Mouse (Mus musculus) hindbrain, embryonic 15.5 days (tissue): ENCODE measurements at regions not wholly inside any gene's neighbourhood (a gene's known extent, or its start where the extent isn't known, plus 50 kb on each side); places are given as distances from the start of the nearest gene placed in this dataset.

Experiments
- ATAC-seq: fragments of 200-750 bp; cut with Nextera tagmentation; 2 replicates; pipeline ENCODE4 v1.8.0; 2017; ENCODE audit warnings: low read depth, moderate number of reproducible peaks, moderate TSS enrichment; ENCODE audit not compliant: low FRiP score
- H3K27ac ChIP-seq: fragments of 300-500 bp; sonication (generic); replicated peaks from 2 replicates; pipeline ENCODE4 v1.5.1; 2015; ENCODE audit warnings: mild to moderate bottlenecking, inconsistent platforms
- H3K27me3 ChIP-seq: fragments of 300-500 bp; sonication (generic); 2 replicates; pipeline ENCODE4 v1.6.1; 2015; ENCODE audit warnings: control low read depth, inconsistent platforms
- H3K36me3 ChIP-seq: fragments of 300-500 bp; sonication (generic); 2 replicates; pipeline ENCODE4 v1.6.1; 2015; ENCODE audit warnings: control low read depth, inconsistent platforms
- H3K4me1 ChIP-seq: fragments of 300-500 bp; sonication (generic); replicated peaks from 2 replicates; pipeline ENCODE4 v1.6.1; 2015; ENCODE audit warnings: control low read depth, inconsistent platforms
- H3K4me2 ChIP-seq: fragments of 300-500 bp; sonication (generic); 2 replicates; pipeline ENCODE4 v1.6.1; 2015; ENCODE audit warnings: moderate library complexity, mild to moderate bottlenecking, inconsistent platforms
- H3K4me3 ChIP-seq: fragments of 300-500 bp; sonication (generic); 2 replicates; pipeline ENCODE4 v1.5.1; 2015; ENCODE audit warnings: mild to moderate bottlenecking, inconsistent platforms
- H3K9ac ChIP-seq: fragments of 300-500 bp; sonication (generic); 2 replicates; pipeline ENCODE4 v1.6.1; 2015; ENCODE audit warnings: inconsistent platforms
- H3K9me3 ChIP-seq: fragments of 300-500 bp; sonication (generic); 2 replicates; pipeline ENCODE4 v1.6.1; 2016; ENCODE audit warnings: control low read depth, inconsistent platforms
- WGBS: fragments of 180-500 bp; shearing (Covaris S2); methylation state at CpG from one replicate; pipeline ENCODE4 v1.1.7; 2015; 5-methylcytosine and 5-hydroxymethylcytosine counted together

- Histone ChIP-seq H3K4me3 (no peak overlapping the region), H3K36me3 (no peaks in the 10 kb centered on the region), H3K27ac (no peak overlapping the region), H3K4me1 (no peaks in the 10 kb centered on the region), H3K4me2 (no peak overlapping the region), H3K9me3 (no peaks in the 10 kb centered on the region), H3K27me3 (no peaks in the 10 kb centered on the region), H3K9ac (no peak overlapping the region)
- 94% methylated on average over 7 of the region's 7 CpGs for WGBS
- no peak for ATAC-seq
These were observed 103.2 kb downstream of the Nfkbiz start for GRCm38 (mm10) chr16:55735476-55735968.

GRCm38 (mm10) chr16:55734301-55734700 lies 104.4 kb downstream of the Nfkbiz start:
- Histone ChIP-seq H3K27me3 (no peaks in the 10 kb centered on the region), H3K9ac (no peak overlapping the region), H3K4me1 (no peaks in the 10 kb centered on the region), H3K4me2 (no peak overlapping the region), H3K36me3 (no peaks in the 10 kb centered on the region), H3K27ac (no peak overlapping the region), H3K4me3 (no peak overlapping the region), H3K9me3 (no peaks in the 10 kb centered on the region)
- ATAC-seq: no peak
- 85% methylated on average over 11 of the region's 11 CpGs for WGBS

- no peak overlapping the region for H3K9ac ChIP-seq
- H3K4me1 ChIP-seq: no peaks in the 10 kb centered on the region
- ATAC-seq: no peak
- no peaks in the 10 kb centered on the region for H3K9me3 ChIP-seq
- H3K27me3 ChIP-seq: no peaks in the 10 kb centered on the region
- H3K4me2 ChIP-seq: no peak overlapping the region
- H3K36me3 ChIP-seq: no peaks in the 10 kb centered on the region
- H3K27ac ChIP-seq: no peak overlapping the region
- WGBS: 68% methylated on average over 4 of the region's 4 CpGs
- H3K4me3 ChIP-seq: no peak overlapping the region
These were observed 104.9 kb downstream of the Nfkbiz start for GRCm38 (mm10) chr16:55733751-55734150.

- H3K4me3 ChIP-seq: no peak overlapping the region
- no peaks in the 10 kb centered on the region for H3K27me3 ChIP-seq
- no peak overlapping the region for H3K27ac ChIP-seq
- H3K4me1 ChIP-seq: no peaks in the 10 kb centered on the region
- no peak overlapping the region for H3K4me2 ChIP-seq
- no peak overlapping the region for H3K9ac ChIP-seq
- no peak for ATAC-seq
- H3K36me3 ChIP-seq: no peaks in the 10 kb centered on the region
- H3K9me3 ChIP-seq: no peaks in the 10 kb centered on the region
- WGBS: 89% methylated on average over 8 of the region's 8 CpGs
These were observed 107.7 kb downstream of the Nfkbiz start for GRCm38 (mm10) chr16:55731003-55731402.

GRCm38 (mm10) chr16:55726538-55726937 lies 112.2 kb downstream of the Nfkbiz start:
- no peak overlapping the region for H3K4me2 ChIP-seq
- no peaks in the 10 kb centered on the region for H3K4me1 ChIP-seq
- no peak overlapping the region for H3K9ac ChIP-seq
- no peak overlapping the region for H3K27ac ChIP-seq
- no peaks in the 10 kb centered on the region for H3K9me3 ChIP-seq
- ATAC-seq: no peak
- WGBS: 72% methylated on average over 3 of the region's 3 CpGs
- no peaks in the 10 kb centered on the region for H3K27me3 ChIP-seq
- no peaks in the 10 kb centered on the region for H3K36me3 ChIP-seq
- no peak overlapping the region for H3K4me3 ChIP-seq

- Histone ChIP-seq H3K27me3 (no peaks in the 10 kb centered on the region), H3K4me3 (no peak overlapping the region), H3K9me3 (no peaks in the 10 kb centered on the region), H3K4me2 (no peak overlapping the region), H3K36me3 (no peaks in the 10 kb centered on the region), H3K9ac (no peak overlapping the region), H3K27ac (no peak overlapping the region), H3K4me1 (no peaks in the 10 kb centered on the region)
- ATAC-seq: no peak
- 73% methylated on average over 3 of the region's 3 CpGs for WGBS
These were observed 118.3 kb downstream of the Nfkbiz start for GRCm38 (mm10) chr16:55720430-55720829.

- Histone ChIP-seq H3K27ac (no peak overlapping the region), H3K9ac (no peak overlapping the region), H3K27me3 (no peaks in the 10 kb centered on the region), H3K9me3 (no peaks in the 10 kb centered on the region), H3K4me3 (no peak overlapping the region), H3K36me3 (no peaks in the 10 kb centered on the region), H3K4me2 (no peak overlapping the region), H3K4me1 (no peaks in the 10 kb centered on the region)
- no peak for ATAC-seq
- 71% methylated on average over 3 of the region's 3 CpGs for WGBS
These were observed 128.7 kb downstream of the Nfkbiz start for GRCm38 (mm10) chr16:55710017-55710416.

GRCm38 (mm10) chr16:55706502-55706901 lies 132.2 kb downstream of the Nfkbiz start:
- no peak for ATAC-seq
- H3K27me3 ChIP-seq: no peaks in the 10 kb centered on the region

GRCm38 (mm10) chr16:55698489-55698892 lies 140.2 kb downstream of the Nfkbiz start:
- ATAC-seq: no peak
- WGBS: 85% methylated on average over 3 of the region's 3 CpGs
- Histone ChIP-seq H3K4me2 (no peak overlapping the region), H3K27ac (no peak overlapping the region), H3K9ac (no peak overlapping the region), H3K4me3 (no peak overlapping the region), H3K27me3 (no peaks in the 10 kb centered on the region), H3K4me1 (no peaks in the 10 kb centered on the region), H3K9me3 (no peaks in the 10 kb centered on the region), H3K36me3 (no peaks in the 10 kb centered on the region)

More at GRCm38 (mm10) chr16:55706502-55706901, 132.2 kb downstream of the Nfkbiz start:
- H3K4me1 ChIP-seq: no peaks in the 10 kb centered on the region
- H3K9me3 ChIP-seq: no peaks in the 10 kb centered on the region
- no peak overlapping the region for H3K4me3 ChIP-seq
- H3K9ac ChIP-seq: no peak overlapping the region
- no peaks in the 10 kb centered on the region for H3K36me3 ChIP-seq
- no peak overlapping the region for H3K27ac ChIP-seq
- no peak overlapping the region for H3K4me2 ChIP-seq

GRCm38 (mm10) chr16:55691069-55691468 lies 147.6 kb downstream of the Nfkbiz start:
- Histone ChIP-seq H3K9ac (no peak overlapping the region), H3K4me3 (no peak overlapping the region), H3K36me3 (no peaks in the 10 kb centered on the region), H3K9me3 (no peaks in the 10 kb centered on the region), H3K27ac (no peak overlapping the region), H3K27me3 (no peaks in the 10 kb centered on the region), H3K4me2 (no peak overlapping the region), H3K4me1 (no peaks in the 10 kb centered on the region)
- ATAC-seq: no peak
- 95% methylated on average over 2 of the region's 2 CpGs for WGBS

- Histone ChIP-seq H3K27me3 (no peaks in the 10 kb centered on the region), H3K4me1 (no peaks in the 10 kb centered on the region), H3K9ac (no peak overlapping the region), H3K4me2 (no peak overlapping the region), H3K36me3 (no peaks in the 10 kb centered on the region), H3K9me3 (no peaks in the 10 kb centered on the region), H3K27ac (no peak overlapping the region), H3K4me3 (no peak overlapping the region)
- WGBS: 85% methylated on average over 1 of the region's 1 CpGs
- no peak for ATAC-seq
These were observed 174.8 kb downstream of the Nfkbiz start for GRCm38 (mm10) chr16:55663946-55664345.

- Histone ChIP-seq H3K36me3 (no peaks in the 10 kb centered on the region), H3K4me3 (no peak overlapping the region), H3K9ac (no peak overlapping the region), H3K27me3 (no peaks in the 10 kb centered on the region), H3K4me2 (no peak overlapping the region), H3K27ac (no peak overlapping the region), H3K9me3 (no peaks in the 10 kb centered on the region), H3K4me1 (no peaks in the 10 kb centered on the region)
- no peak for ATAC-seq
- 73% methylated on average over 3 of the region's 3 CpGs for WGBS
These were observed 201.8 kb downstream of the Nfkbiz start for GRCm38 (mm10) chr16:55636667-55637450.

- H3K9ac ChIP-seq: no peak overlapping the region
- no peaks in the 10 kb centered on the region for H3K4me1 ChIP-seq
- H3K4me2 ChIP-seq: no peak overlapping the region
- H3K9me3 ChIP-seq: no peaks in the 10 kb centered on the region
- no peak for ATAC-seq
- WGBS: 94% methylated on average over 4 of the region's 4 CpGs
- no peak overlapping the region for H3K4me3 ChIP-seq
- H3K27me3 ChIP-seq: no peaks in the 10 kb centered on the region
- H3K27ac ChIP-seq: no peak overlapping the region
- H3K36me3 ChIP-seq: no peaks in the 10 kb centered on the region
These were observed 202.5 kb downstream of the Nfkbiz start for GRCm38 (mm10) chr16:55636224-55636623.
